Mouse (Mus musculus) inflammation-experienced regulatory T-cells, adult 6 months (primary cell): ENCODE data around the gene Mfsd7a. TPM values are rescaled to one million over a fixed set of nuclear protein-coding genes. Genes with fewer than 3 reads are reported as not detected.

Experiments
- ATAC-seq: one replicate; pipeline ENCODE4 v1.8.0; 2017
- polyA plus RNA-seq, 3 experiments: library from polyadenylated mRNA; unstranded; fragments of 100-300 nt; shearing (Covaris generic); gene quantifications; one replicate each; pipeline ENCODE4 v1.2.1; 2017

Gene Mfsd7a
- polyA plus RNA-seq, 3 experiments from 2014 or later = not detected

DNA sequence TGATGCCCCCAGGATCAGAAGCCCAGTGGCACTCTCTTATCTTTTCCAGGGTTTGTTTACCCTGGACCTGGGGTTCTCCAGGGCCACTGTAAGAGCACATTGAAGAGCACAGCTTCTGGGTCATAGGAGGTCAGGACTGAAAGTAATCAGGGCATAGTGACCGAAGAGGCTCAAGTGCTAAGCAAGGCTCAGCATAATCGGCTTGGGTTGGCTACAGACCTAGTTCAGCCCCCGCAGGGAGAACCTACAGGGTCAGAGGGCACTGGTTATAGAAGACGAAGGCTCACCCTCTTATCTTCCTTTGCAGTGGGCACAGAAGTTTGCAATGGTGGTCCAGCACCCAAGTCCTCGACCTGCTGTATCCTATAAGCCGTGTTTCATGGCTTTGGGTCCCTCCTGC, 17.5 kb downstream of the Mfsd7a start:
- no peak for ATAC-seq

DNA sequence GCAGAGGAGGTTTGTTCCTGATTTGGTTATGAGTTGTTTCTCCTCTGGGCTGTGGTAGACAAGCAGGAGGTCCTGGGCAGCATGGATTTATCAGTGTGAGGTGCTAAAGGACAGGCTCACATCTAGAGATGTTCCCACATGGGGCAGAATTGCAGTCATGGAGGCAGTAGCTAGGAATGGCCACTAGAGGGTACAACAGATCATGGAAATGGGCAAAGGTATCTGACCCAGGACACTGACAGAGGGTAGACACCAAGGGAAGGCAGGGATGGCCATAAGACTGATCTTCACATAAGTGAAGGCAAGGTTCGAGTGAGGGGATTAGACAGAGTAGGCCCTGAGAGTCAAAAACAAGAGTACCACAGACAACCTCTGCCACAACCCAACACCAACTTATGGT, 21.5 kb downstream of the Mfsd7a start:
- peak; percentile 73 for ATAC-seq

DNA sequence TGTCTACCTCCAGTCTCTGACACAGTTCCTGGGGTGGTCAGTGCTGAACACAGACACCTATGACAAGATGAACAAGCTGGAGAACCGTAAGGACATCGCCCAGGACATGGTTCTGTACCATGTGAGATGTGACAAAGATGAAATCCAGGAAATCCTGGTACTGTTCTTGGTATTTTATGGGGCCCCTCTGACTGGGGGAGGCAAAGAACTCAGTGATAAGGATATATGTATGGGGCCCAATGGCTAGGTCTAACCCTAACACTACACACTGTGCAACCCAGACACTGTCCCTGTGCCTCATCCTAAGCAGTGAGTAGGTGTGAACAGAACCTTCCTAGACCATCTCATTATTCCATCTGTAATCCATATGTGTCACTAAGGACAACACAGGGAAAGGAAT, 25.3 kb downstream of the Mfsd7a start:
- ATAC-seq = no peak

GRCm38 (mm10) chr5:108422741-108423140, 25.9 kb downstream of the Mfsd7a start:
- no peak for ATAC-seq

GRCm38 (mm10) chr5:108414711-108415110, 34.0 kb downstream of the Mfsd7a start:
- ATAC-seq = no peak

DNA sequence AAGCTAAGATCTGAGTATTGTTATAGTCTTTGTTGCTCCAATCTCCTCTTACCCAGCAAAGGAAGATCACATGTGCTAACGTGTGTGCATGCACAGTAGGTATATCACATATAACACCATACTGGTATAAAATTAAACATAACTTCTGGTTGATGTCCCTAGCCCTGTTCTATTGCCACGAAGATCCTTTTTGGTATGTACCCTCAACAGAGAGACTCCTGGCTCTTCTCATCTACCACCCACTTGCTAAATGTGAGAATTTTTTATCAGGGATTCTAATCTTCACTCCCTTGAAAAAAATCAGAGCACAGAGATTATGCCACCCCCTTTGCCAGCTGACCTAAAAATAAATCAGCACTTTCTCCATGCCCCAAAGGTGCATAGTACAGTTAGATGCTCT, 41.7 kb downstream of the Mfsd7a start:
- ATAC-seq = no peak

DNA sequence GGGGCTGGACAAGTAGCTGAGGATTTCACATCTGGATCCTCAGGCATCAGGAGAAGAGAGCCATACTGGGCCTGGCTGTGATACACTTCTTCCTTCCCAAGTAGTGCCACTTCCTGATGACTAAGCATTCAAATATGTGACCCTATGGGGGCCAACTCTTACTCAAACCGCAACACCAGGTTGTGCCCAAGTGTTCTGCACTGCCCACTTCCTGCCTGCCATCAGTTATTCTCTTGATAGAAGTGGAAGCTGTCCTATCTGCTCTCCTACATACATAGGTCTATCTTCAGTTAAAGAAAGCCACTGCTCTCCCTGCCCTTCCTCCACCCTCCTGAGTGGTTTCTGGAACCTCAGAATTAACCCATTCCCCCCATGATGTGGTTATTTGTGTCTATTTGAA, 43.2 kb downstream of the Mfsd7a start:
- ATAC-seq = no peak

- ATAC-seq = no peak
These were observed 45.2 kb downstream of the Mfsd7a start for GRCm38 (mm10) chr5:108403453-108403852.

Other genes starting within 250 kb of the Mfsd7a start
- 10 to 100 TPM; 29.5 to 41.9 (median 33.2) TPM for gene Dr1, start 180.0 kb downstream of the Mfsd7a start, polyA plus RNA-seq
- 1 to 10 TPM; 2.6 to 5.0 (median 4.6) TPM for gene Pigg, start 136.3 kb downstream of the Mfsd7a start, polyA plus RNA-seq
- gene Gm42517, start 81.0 kb downstream of the Mfsd7a start, polyA plus RNA-seq = not detected
- 1 to 10 TPM; 1.2 to 1.4 (median 1.3) TPM for gene Pde6b, start 60.5 kb downstream of the Mfsd7a start, polyA plus RNA-seq
- gene Atp5k, start 14.4 kb downstream of the Mfsd7a start, polyA plus RNA-seq = 100 to 1,000 TPM; 180 to 317 (median 253) TPM
- gene Pcgf3, start 12.3 kb upstream of the Mfsd7a start, polyA plus RNA-seq = 1 to 10 TPM; 3.5 to 5.8 (median 4.9) TPM
- not detected for gene Cplx1, start 101.1 kb upstream of the Mfsd7a start, polyA plus RNA-seq
- gene Gak, start 180.9 kb upstream of the Mfsd7a start, polyA plus RNA-seq = 10 to 100 TPM; 59.8 to 74.7 (median 70.1) TPM
- gene Tmem175, start 180.9 kb upstream of the Mfsd7a start, polyA plus RNA-seq = 10 to 100 TPM; 26.7 to 40.8 (median 39.5) TPM
- gene Idua, start 211.4 kb upstream of the Mfsd7a start, polyA plus RNA-seq = 10 to 100 TPM; 13.1 to 17.8 (median 13.5) TPM
- gene Dgkq, start 220.8 kb upstream of the Mfsd7a start, polyA plus RNA-seq = 1 to 10 TPM; 2.1 to 7.7 (median 4.7) TPM
- gene Slc26a1, start 226.7 kb upstream of the Mfsd7a start, polyA plus RNA-seq = under 1 TPM in 2 of 3 experiments, not detected in 1; 0.16 to 0.78 TPM
- under 1 TPM in 1 of 3 experiments, not detected in 2; 0.32 TPM for gene Fgfrl1, start 243.5 kb upstream of the Mfsd7a start, polyA plus RNA-seq